Mouse (Mus musculus): ENCODE results near the gene Tas2r135. TPM values are rescaled to one million over a fixed set of nuclear protein-coding genes. Genes with fewer than 3 reads are reported as not detected.

Tas2r135 gene
- polyA plus RNA-seq, 1 experiment: not detected

DNA sequence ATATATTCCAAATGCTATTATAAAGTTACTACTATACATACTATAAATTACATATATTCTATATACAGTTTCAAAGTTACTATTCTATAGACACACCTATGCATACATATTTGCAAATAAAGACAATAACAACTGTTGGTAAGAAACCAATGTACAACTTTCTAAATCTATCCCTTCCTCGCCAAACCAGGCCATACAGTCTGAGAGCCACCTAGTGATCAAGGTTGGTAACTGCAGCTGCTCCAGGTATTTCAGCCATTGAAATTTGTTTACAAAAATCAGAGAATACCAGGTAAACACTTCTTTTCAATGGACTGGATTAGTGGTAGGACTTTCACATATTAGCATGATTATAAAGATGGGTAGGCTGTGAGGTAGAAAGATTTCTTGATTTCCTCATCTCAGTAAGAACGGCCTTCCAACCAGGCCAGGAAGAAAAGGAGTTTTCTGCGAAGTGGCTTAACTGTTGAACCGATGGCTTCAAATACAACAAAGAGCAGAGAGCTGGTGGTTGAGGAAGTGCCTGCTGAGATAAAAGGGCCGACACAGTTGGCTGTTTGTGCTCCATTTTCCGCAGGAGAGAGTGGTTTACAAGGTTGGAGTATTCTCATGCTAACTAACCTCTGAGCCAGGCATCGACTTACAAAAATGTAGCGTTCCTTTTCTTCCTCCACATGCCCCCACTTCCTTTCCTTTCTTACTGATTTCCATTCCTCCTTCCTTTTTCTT is 24.7 kb upstream of the Tas2r135 start:
- WGBS: 29% methylated on average over 8 of the region's 8 CpGs

DNA sequence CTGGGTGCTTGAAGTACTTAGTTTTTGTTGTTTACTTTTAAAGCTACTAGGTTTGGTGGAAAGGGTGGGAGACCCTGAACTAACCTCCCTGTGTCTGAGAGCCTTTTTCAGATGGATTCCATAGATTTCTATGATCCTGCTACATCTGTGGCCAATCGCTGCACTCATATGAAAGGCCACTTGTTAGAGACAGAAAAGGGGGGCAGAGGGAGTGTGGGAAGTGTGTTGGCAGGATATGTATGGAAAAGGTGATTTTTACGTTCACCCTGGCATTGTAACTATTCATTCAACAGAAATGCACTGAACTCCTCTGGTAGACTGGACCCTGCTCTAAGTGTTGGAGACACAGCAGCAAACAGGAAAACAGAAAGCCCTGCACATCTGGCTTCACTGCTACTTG is 24.0 kb upstream of the Tas2r135 start:
- H3K27ac ChIP-seq (ENCODE audit: insufficient read depth, low read depth, low read length): no peak overlapping the region
- 71% methylated on average over 2 of the region's 2 CpGs for WGBS
- no peak overlapping the region for H3K4me3 ChIP-seq (ENCODE audit: insufficient read depth, low read depth, low read length)
- H3K4me1 ChIP-seq (ENCODE audit: control insufficient read depth, insufficient read depth, low read length): no peaks in the 10 kb centered on the region
- TF ChIP-seq POLR2A (IDR thresholded peaks at IDR 0.05; ENCODE audit: insufficient read depth, low read depth, low read length) (no peak), CTCF (IDR thresholded peaks at IDR 0.05; ENCODE audit: insufficient read depth, low read depth, low read length) (no peak)

More for the DNA sequence above, 24.7 kb upstream of the Tas2r135 start:
- no peaks in the 10 kb centered on the region for H3K4me1 ChIP-seq (ENCODE audit: control insufficient read depth, insufficient read depth, low read length)
- TF ChIP-seq CTCF (IDR thresholded peaks at IDR 0.05; ENCODE audit: insufficient read depth, low read depth, low read length): no peak
- TF ChIP-seq POLR2A (IDR thresholded peaks at IDR 0.05; ENCODE audit: insufficient read depth, low read depth, low read length): no peak
- H3K27ac ChIP-seq (ENCODE audit: insufficient read depth, low read depth, low read length): no peak overlapping the region
- no peak overlapping the region for H3K4me3 ChIP-seq (ENCODE audit: insufficient read depth, low read depth, low read length)

DNA sequence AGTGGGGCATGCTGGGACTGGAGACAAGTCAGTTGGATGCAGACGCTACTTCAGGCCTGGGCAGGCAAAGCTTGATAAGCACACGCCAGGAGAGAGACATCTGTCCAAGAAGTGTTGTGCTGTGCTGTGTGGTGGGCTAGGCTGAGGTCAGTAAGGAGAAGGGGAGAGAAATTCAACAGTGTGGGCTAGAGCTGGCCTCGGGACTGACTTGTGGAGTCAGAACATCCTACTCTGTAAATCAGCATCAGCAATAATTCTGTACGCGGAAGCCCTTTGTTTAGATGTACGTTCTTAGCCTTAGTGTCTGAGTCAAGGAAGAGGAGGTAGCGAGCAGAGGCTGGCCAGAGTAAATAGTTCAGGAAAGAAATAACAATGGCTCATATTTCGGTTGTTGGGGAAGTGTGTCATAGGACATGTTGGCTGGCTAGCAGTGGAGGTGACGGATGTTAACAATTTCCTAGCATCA is 23.3 kb upstream of the Tas2r135 start:
- Histone ChIP-seq H3K4me3 (ENCODE audit: insufficient read depth, low read depth, low read length) (no peak overlapping the region), H3K27ac (ENCODE audit: insufficient read depth, low read depth, low read length) (no peak overlapping the region), H3K4me1 (ENCODE audit: control insufficient read depth, insufficient read depth, low read length) (no peaks in the 10 kb centered on the region)
- TF ChIP-seq POLR2A (IDR thresholded peaks at IDR 0.05; ENCODE audit: insufficient read depth, low read depth, low read length): no peak
- TF ChIP-seq CTCF (IDR thresholded peaks at IDR 0.05; ENCODE audit: insufficient read depth, low read depth, low read length): no peak
- WGBS: 79% methylated on average over 9 of the region's 9 CpGs

DNA sequence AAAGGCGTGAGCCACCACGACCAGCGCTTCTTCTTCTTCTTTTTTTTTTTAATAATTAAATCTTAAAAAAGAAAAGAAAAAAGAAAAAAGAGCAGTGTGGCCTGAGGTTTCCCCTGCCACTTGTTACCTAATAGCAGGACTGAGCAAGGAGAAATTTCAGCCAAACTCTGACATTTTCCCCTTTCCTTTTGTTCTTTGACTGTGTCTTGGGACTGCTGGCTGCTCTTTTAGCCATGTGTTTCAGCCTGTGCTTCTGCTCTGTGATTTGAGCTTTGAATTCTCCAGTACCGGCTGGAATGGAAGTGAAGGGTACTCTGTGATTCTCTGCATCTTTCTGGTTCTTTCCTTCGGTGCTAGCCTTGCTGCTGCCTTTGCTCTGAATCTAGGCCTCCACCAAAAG is 21.9 kb upstream of the Tas2r135 start:
- H3K4me3 ChIP-seq (ENCODE audit: insufficient read depth, low read depth, low read length): no peak overlapping the region
- no peak for TF ChIP-seq CTCF (IDR thresholded peaks at IDR 0.05; ENCODE audit: insufficient read depth, low read depth, low read length)
- no peak for TF ChIP-seq POLR2A (IDR thresholded peaks at IDR 0.05; ENCODE audit: insufficient read depth, low read depth, low read length)
- H3K4me1 ChIP-seq (ENCODE audit: control insufficient read depth, insufficient read depth, low read length): no peaks in the 10 kb centered on the region
- no peak overlapping the region for H3K27ac ChIP-seq (ENCODE audit: insufficient read depth, low read depth, low read length)
- 86% methylated on average over 5 of the region's 5 CpGs for WGBS

DNA sequence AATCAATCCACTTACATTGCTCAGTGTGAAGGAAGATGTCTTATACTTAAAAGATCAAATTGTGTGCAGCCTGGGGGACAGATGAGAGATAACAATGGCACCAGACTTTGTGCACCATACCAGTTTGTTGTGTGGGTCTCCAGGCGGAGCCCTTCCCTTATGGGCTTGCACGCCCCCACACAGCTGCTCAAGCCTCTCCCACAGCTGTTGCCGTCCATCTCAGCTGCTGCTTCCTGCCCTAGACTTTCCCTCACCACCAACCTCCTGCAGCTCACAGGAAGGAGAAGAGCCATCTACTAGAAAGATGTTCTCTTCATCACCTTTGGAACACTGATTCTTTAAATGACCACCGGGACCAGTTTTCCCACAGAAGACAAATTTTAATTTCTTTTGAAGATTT is 19.6 kb upstream of the Tas2r135 start:
- TF ChIP-seq POLR2A (IDR thresholded peaks at IDR 0.05; ENCODE audit: insufficient read depth, low read depth, low read length) (no peak), CTCF (IDR thresholded peaks at IDR 0.05; ENCODE audit: insufficient read depth, low read depth, low read length) (no peak)
- H3K27ac ChIP-seq (ENCODE audit: insufficient read depth, low read depth, low read length): no peak overlapping the region
- WGBS: 74% methylated on average over 4 of the region's 4 CpGs

DNA sequence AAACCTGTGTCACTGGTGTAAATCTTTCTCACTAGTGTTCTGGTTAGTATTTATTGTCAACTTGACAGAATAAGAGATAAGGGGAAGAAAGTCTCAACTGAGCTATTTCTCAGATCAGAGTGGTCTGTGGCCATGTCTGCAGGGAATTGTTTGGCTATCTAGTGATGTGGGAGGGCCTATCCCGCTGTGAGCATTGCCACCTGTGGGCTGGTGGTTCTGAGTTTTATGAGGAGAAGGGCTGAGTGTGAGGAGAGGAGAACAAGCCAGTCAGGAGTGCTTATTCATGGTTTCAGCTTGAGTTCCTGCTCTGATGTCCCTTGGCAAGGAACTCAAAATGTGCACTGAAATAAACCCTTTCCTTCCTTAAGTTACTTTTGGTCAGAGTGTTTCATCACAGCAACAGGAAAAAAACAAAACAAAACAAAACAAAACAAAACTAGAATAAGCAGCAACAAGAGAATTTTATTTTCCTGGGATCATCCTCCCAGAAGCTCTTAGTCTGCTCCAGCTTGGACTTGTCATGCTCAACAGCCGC is 13.4 kb upstream of the Tas2r135 start:
- no peak overlapping the region for H3K27ac ChIP-seq (ENCODE audit: insufficient read depth, low read depth, low read length)
- WGBS: 63% methylated on average over 2 of the region's 2 CpGs
- TF ChIP-seq CTCF (IDR thresholded peaks at IDR 0.05; ENCODE audit: insufficient read depth, low read depth, low read length) (no peak), POLR2A (IDR thresholded peaks at IDR 0.05; ENCODE audit: insufficient read depth, low read depth, low read length) (no peak)
- H3K4me1 ChIP-seq (ENCODE audit: control insufficient read depth, insufficient read depth, low read length): no peaks in the 10 kb centered on the region
- H3K4me3 ChIP-seq (ENCODE audit: insufficient read depth, low read depth, low read length): no peak overlapping the region

More for the DNA sequence above, 19.6 kb upstream of the Tas2r135 start:
- H3K4me3 ChIP-seq (ENCODE audit: insufficient read depth, low read depth, low read length): no peak overlapping the region
- no peaks in the 10 kb centered on the region for H3K4me1 ChIP-seq (ENCODE audit: control insufficient read depth, insufficient read depth, low read length)

DNA sequence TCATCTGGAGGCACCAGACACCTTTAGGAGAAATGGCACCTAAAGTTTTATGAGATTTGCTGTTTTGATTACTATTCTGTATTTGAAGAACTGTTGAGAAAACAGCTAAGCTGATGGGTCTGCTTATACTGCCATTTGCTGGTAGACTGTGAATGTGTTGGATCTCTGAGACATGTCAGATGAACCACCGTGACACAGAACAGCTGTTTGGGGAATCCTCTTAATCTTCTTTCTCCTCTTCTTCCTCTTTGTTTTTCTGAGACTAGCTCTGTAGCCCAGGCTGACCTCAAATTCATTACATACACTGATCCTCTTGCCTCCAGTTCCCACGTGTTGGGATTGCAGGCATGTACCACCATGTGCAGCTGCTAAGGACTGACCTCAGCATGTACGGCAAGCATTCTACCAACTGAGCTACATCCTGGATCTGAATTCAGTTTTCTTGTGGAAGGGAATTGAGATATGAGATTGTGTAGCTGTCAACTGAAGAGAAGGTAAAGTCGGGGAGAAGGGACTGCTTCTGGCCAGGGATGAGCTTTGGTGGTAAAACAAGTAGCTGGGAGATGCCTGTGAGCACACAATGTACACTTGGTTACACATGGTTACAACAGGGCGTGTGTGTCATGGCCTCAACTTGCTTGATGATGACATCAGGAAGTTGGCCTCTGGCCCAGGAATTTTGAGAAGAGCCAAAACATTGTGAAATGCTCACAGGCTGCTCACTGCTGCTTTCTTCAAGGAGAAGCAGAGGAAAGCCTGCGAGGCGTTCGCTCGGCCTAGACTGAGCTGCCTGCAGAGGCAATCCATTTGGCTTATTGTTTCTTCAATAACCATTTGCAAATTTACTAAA is 9.0 kb upstream of the Tas2r135 start:
- Histone ChIP-seq H3K4me3 (ENCODE audit: insufficient read depth, low read depth, low read length) (no peak overlapping the region), H3K27ac (ENCODE audit: insufficient read depth, low read depth, low read length) (no peak overlapping the region), H3K4me1 (ENCODE audit: control insufficient read depth, insufficient read depth, low read length) (no peaks in the 10 kb centered on the region)
- WGBS: 66% methylated on average over 9 of the region's 9 CpGs
- TF ChIP-seq POLR2A (IDR thresholded peaks at IDR 0.05; ENCODE audit: insufficient read depth, low read depth, low read length) (no peak), CTCF (IDR thresholded peaks at IDR 0.05; ENCODE audit: insufficient read depth, low read depth, low read length) (no peak)

DNA sequence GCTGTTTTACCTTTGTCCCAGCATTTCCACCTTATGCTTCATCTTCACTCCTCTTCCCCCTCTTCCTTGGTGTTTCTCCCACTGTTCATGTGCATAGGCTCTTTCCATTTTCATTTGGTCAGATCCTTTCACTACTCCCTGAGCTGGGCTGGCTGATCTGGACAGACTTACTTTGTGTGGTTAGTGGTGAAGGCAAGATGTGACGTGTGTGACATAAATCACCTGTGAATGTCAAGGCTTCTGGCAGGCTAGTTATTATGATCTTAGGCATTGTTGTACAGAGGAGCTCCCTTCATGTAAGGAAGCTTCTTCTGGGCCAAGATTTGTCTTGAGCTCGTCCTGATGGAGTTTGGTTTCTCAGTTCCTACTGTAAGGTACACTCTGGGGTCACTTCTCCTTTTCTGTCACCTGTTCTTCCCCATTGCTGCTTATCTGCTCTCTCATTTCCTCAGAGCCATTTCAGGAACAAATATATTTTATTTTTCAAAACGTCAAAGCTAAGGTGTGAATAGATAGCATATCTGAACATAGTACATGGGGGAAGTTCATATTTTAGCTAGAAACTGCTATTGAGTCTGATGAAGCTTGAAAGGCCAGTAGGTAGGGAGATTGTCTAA is 8.1 kb upstream of the Tas2r135 start:
- Histone ChIP-seq H3K4me3 (ENCODE audit: insufficient read depth, low read depth, low read length) (no peak overlapping the region), H3K27ac (ENCODE audit: insufficient read depth, low read depth, low read length) (no peak overlapping the region), H3K4me1 (ENCODE audit: control insufficient read depth, insufficient read depth, low read length) (no peaks in the 10 kb centered on the region)
- WGBS: 80% methylated on average over 3 of the region's 3 CpGs
- TF ChIP-seq POLR2A (IDR thresholded peaks at IDR 0.05; ENCODE audit: insufficient read depth, low read depth, low read length): no peak
- TF ChIP-seq CTCF (IDR thresholded peaks at IDR 0.05; ENCODE audit: insufficient read depth, low read depth, low read length): no peak

Data from olfactory bulb, adult 2 months (tissue).